Mouse (Mus musculus): ENCODE results near the gene Creb1. TPM values are rescaled to one million over a fixed set of nuclear protein-coding genes. Genes with fewer than 3 reads are reported as not detected.
"Not testable (repeated sequence)": the region's sequence is repeated elsewhere in the genome, so short reads cannot be mapped to it uniquely, and the experiment has no call there.

The Creb1 gene
- polyA plus RNA-seq, 1 experiment from 2014 or later, result 29.0 TPM

DNA sequence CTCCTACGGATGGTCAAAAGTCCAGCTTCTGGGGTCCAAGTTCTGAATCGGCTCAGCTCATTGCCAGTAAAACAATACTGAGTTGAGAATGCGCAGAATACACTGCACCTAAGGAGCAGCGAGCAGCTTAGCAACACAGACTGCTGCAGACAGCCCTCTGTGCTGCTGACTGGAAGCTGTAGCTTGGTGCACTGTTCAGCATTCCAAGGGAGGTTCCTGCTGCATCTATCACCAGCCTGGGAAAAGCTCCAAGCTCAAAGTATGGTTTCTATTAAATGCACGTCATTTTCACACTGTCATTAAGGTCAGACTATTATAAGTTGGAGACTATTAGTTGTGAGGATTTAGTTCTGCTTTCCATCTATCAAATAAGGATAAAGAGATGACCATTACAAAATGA, 88.7 kb downstream of the Creb1 start:
- 65% methylated on average over 5 of the region's 5 CpGs for WGBS
- no peak for ATAC-seq (ENCODE audit: insufficient number of reproducible peaks, low FRiP score, low TSS enrichment, low read depth)
- Histone ChIP-seq H3K4me3 (replicated peaks) (no peak overlapping the region), H3K9me3 (replicated peaks) (no peaks in the 10 kb centered on the region), H3K4me1 (peaks cover 12% of the 10 kb centered on the region), H3K4me2 (replicated peaks) (no peak overlapping the region), H3K27ac (replicated peaks) (no peak overlapping the region), H3K9ac (no peak overlapping the region), H3K27me3 (no peaks in the 10 kb centered on the region), H3K36me3 (no peaks in the 10 kb centered on the region)

DNA sequence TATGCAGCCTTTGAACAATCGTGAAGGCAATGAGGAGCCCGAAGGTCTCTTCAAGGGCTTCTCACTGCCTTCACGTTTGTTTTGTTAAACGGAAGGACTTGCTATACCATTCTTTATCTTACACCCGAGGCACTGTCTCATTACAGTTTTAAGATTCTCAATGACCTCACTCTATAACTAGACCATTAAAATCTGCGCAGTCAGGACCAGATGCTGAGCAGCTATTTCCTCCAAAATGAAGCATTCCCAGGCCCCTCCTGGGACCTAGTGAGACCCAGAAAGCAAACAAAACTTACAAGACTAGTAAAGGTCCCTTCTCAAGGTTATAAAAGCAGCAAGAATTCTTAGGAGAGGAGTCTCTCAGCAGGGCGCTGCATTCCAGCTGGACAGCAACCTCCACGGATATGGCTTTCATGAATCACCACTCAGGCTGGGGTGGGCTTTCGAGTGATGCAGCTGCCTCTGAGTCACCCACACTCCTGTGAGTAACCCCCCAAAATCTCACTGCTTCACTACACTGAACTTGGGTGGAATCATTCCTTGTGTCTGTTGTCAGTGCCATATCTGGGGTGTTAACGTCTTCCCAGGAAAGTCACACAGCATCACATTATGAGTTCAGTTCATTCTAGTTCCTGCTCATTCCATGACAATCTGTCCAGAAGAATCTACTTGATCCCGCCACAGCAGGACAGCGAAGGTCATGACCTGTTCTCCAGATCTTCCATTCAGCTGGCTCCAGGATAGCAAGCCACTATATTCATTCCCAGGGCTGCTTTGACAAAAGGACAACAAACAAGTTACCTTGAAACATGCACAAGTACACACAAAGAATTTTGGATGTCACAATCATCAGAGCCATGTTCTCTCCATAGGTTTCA, 91.4 kb downstream of the Creb1 start:
- no peaks in the 10 kb centered on the region for H3K4me1 ChIP-seq
- no peak overlapping the region for H3K4me2 ChIP-seq (replicated peaks)
- no peaks in the 10 kb centered on the region for H3K36me3 ChIP-seq
- no peak overlapping the region for H3K27ac ChIP-seq (replicated peaks)
- H3K4me3 ChIP-seq (replicated peaks), result no peak overlapping the region
- H3K27me3 ChIP-seq, result no peaks in the 10 kb centered on the region
- no peaks in the 10 kb centered on the region for H3K9me3 ChIP-seq (replicated peaks)
- no peak overlapping the region for H3K9ac ChIP-seq
- ATAC-seq (ENCODE audit: insufficient number of reproducible peaks, low FRiP score, low TSS enrichment, low read depth), result no peak
- 67% methylated on average over 12 of the region's 12 CpGs for WGBS

DNA sequence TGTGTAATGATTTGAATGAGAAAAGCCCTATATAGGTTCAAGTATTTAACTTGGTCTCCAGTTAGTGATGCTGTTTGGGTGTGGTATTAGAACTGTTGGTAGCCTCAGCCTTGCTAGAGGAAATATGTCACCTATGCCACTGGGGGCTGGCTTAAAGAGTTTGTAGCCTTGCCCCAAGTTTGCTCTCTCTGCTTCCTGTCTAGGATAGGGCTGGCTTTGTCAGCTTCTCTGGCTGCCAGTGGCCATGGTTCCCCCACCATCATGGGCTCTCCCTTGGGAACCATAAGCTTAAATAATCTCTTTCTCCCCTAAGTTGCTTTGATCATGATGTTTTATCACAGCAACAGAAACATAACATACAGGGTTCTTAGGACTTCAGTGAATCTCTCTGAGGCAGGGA, 92.8 kb downstream of the Creb1 start:
- H3K4me3 ChIP-seq (replicated peaks), result no peak overlapping the region
- ATAC-seq (ENCODE audit: insufficient number of reproducible peaks, low FRiP score, low TSS enrichment, low read depth), result no peak
- H3K27me3 ChIP-seq, result no peaks in the 10 kb centered on the region
- no peaks in the 10 kb centered on the region for H3K4me1 ChIP-seq
- H3K9me3 ChIP-seq (replicated peaks), result no peaks in the 10 kb centered on the region
- H3K4me2 ChIP-seq (replicated peaks), result no peak overlapping the region
- H3K9ac ChIP-seq, result no peak overlapping the region
- no peaks in the 10 kb centered on the region for H3K36me3 ChIP-seq
- no peak overlapping the region for H3K27ac ChIP-seq (replicated peaks)

DNA sequence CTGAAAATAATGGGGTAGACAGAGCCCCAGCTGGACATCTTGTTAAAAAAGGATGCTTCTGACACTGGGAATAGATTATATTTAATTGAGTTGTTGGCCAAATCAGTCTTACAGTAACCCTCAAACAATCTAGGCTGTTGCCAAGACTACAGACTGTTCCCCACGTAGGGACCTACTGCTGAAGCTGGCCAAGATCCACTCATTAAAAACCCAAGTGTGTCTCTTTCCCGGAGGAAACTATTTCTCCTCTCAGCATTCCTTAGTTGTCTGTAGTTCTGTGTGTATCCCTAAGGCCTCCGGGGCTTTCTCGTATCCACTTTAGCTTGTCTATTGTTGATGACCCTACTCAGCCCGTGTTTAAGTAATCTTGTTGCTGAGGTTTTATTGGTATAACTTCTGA, 99.1 kb downstream of the Creb1 start:
- H3K4me2 ChIP-seq (replicated peaks), result no peak overlapping the region
- no peaks in the 10 kb centered on the region for H3K4me1 ChIP-seq
- WGBS, result 68% methylated on average over 5 of the region's 5 CpGs
- no peak overlapping the region for H3K27ac ChIP-seq (replicated peaks)
- no peaks in the 10 kb centered on the region for H3K27me3 ChIP-seq
- H3K9me3 ChIP-seq (replicated peaks), result no peaks in the 10 kb centered on the region
- H3K9ac ChIP-seq, result no peak overlapping the region
- no peak for ATAC-seq (ENCODE audit: insufficient number of reproducible peaks, low FRiP score, low TSS enrichment, low read depth)
- no peak overlapping the region for H3K4me3 ChIP-seq (replicated peaks)
- H3K36me3 ChIP-seq, result no peaks in the 10 kb centered on the region

DNA sequence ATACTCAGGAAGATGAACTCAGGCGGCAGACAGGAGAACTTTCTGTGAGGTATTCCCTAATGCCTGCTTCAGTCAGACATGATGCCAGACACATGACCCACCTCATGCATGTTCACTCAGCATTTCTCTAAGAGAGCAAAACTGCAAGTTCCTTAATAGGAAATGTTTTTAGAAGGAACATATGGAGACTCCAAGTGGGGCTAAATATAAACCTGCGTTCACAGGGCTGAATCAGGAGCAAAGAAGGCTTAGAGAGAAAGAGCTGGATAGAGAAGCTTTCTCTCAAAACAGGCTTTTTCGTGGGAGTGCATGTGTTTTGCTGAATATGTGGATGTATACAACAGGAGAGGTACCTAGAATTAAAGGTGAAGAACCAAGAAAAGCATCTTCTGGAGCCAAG, 100.8 kb downstream of the Creb1 start:
- H3K36me3 ChIP-seq, result no peaks in the 10 kb centered on the region
- 65% methylated on average over 3 of the region's 3 CpGs for WGBS

DNA sequence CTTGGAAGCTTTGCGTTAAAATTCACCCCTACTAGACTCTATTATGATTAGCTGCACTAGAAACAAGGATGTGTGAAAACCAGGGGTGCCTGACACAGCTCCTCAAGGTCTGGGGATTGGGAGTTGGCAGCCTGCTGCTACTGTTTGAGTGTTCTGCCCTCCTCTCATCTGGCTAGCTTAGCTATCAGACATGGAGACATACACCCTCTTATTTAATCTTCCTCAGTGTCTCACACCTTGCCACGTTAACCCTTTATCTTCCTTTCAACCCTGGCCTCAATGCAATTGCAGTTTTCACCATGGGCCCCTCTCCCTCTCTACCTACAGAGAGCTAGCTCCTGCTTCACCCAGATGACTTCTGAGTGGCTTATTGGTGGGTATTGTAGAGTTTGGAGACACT, 103.2 kb downstream of the Creb1 start:
- H3K4me1 ChIP-seq, result no peaks in the 10 kb centered on the region
- no peak overlapping the region for H3K9ac ChIP-seq
- 68% methylated on average over 2 of the region's 2 CpGs for WGBS
- H3K36me3 ChIP-seq, result no peaks in the 10 kb centered on the region
- no peak overlapping the region for H3K4me3 ChIP-seq (replicated peaks)
- no peaks in the 10 kb centered on the region for H3K27me3 ChIP-seq
- H3K9me3 ChIP-seq (replicated peaks), result no peaks in the 10 kb centered on the region
- H3K27ac ChIP-seq (replicated peaks), result no peak overlapping the region
- ATAC-seq (ENCODE audit: insufficient number of reproducible peaks, low FRiP score, low TSS enrichment, low read depth), result no peak
- no peak overlapping the region for H3K4me2 ChIP-seq (replicated peaks)

More for the DNA sequence above, 100.8 kb downstream of the Creb1 start:
- no peaks in the 10 kb centered on the region for H3K4me1 ChIP-seq
- H3K9me3 ChIP-seq (replicated peaks), result no peaks in the 10 kb centered on the region
- H3K9ac ChIP-seq, result no peak overlapping the region
- H3K4me3 ChIP-seq (replicated peaks), result no peak overlapping the region
- H3K27ac ChIP-seq (replicated peaks), result no peak overlapping the region
- no peaks in the 10 kb centered on the region for H3K27me3 ChIP-seq
- ATAC-seq (ENCODE audit: insufficient number of reproducible peaks, low FRiP score, low TSS enrichment, low read depth), result no peak
- H3K4me2 ChIP-seq (replicated peaks), result no peak overlapping the region

DNA sequence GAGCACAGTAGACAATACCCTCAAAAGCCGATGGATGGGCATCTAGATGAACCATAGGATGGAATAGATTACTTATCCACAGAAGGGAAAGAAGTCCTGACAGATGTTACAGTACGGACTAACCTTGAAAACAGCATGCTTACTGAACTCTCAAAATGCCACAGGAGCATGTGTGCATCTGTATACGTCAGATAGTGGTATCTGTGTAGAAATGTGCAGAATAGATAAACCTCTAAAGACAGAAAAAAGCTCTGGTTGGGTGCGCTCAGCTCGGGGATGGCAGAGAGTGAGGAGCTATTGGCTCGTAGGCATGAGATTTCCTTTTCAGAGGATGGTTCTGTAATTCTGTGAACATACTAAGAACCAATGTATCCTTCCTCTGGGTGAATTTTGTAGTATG, 106.8 kb downstream of the Creb1 start:
- Histone ChIP-seq H3K4me2 (replicated peaks) (no peak overlapping the region), H3K27me3 (no peaks in the 10 kb centered on the region), H3K27ac (replicated peaks) (no peak overlapping the region), H3K9me3 (replicated peaks) (no peaks in the 10 kb centered on the region), H3K9ac (no peak overlapping the region), H3K4me1 (no peaks in the 10 kb centered on the region), H3K36me3 (no peaks in the 10 kb centered on the region), H3K4me3 (replicated peaks) (no peak overlapping the region)
- 88% methylated on average over 6 of the region's 6 CpGs for WGBS
- no peak for ATAC-seq (ENCODE audit: insufficient number of reproducible peaks, low FRiP score, low TSS enrichment, low read depth)

DNA sequence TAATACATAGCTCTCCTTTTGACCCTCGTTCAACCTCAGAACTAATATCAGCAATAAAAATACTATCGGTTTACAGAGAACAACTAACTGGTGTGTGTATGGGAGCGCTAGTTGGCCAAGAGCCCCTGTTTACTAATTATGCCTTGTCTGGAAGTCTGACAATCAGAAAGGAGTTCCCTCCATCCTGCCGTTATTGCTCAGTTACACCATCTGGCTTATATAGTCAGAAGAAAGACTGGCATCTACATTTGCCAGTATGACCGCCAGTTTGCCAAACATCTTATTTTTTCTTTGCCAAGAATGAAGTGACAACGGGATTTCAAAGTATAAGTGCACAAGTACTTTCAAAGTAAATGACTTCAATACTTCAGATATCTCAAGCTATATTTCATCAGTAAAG, 108.6 kb downstream of the Creb1 start:
- whole genome bisulfite sequencing, result 86% methylated on average over 6 of the region's 6 CpGs
- Histone ChIP-seq H3K4me3 (replicated peaks) (no peak overlapping the region), H3K27ac (replicated peaks) (no peak overlapping the region)

DNA sequence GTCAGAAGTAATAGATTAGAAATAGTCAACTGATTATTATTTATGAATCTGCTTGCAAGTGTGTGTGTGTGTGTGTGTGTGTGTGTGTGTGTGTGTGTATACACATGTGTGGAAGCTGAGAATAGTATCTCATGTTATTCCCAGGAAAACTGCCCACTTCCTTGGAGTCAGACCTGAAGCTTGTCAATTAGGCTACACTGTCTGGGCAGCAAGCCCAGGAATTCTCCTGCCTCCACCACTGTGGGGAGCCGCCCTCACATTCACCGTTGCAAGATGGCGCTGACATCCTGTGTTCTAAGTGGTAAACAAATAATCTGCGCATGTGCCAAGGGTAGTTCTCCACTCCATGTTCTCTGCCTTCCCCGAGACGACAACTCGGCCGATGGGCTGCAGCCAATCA, 110.1 kb downstream of the Creb1 start:
- H3K4me2 ChIP-seq (replicated peaks); H3K27me3 ChIP-seq; H3K4me1 ChIP-seq; H3K27ac ChIP-seq (replicated peaks); H3K9me3 ChIP-seq (replicated peaks); H3K36me3 ChIP-seq; ATAC-seq (ENCODE audit: insufficient number of reproducible peaks, low FRiP score, low TSS enrichment, low read depth); H3K4me3 ChIP-seq (replicated peaks); H3K9ac ChIP-seq: not testable (repeated sequence)
- 90% methylated on average over 8 of the region's 8 CpGs for WGBS

More for the DNA sequence above, 108.6 kb downstream of the Creb1 start:
- H3K4me2 ChIP-seq (replicated peaks), result no peak overlapping the region
- H3K9me3 ChIP-seq (replicated peaks), result no peaks in the 10 kb centered on the region
- no peaks in the 10 kb centered on the region for H3K36me3 ChIP-seq
- H3K9ac ChIP-seq, result no peak overlapping the region
- no peaks in the 10 kb centered on the region for H3K27me3 ChIP-seq
- no peak for ATAC-seq (ENCODE audit: insufficient number of reproducible peaks, low FRiP score, low TSS enrichment, low read depth)
- H3K4me1 ChIP-seq, result no peaks in the 10 kb centered on the region

DNA sequence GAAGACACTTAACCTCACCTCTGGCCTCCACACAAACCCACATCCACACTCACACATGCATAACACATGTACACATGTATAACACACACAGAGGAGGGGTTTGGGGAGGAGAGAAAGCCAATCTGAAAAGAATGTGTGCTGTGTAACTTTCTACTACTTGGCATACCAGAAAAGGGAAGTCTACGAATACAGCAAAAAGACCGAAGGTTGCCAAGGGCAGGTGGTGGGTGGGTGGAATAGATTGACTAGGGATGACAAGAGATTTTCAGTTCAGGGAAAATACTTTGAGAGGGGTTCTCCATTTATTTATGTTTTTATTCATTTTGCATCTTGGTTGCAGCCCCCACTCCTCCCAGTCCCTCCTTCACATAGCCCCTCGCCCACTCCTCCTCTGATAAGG, 112.1 kb downstream of the Creb1 start:
- Histone ChIP-seq H3K4me2 (replicated peaks) (no peak overlapping the region), H3K9ac (no peak overlapping the region), H3K9me3 (replicated peaks) (no peaks in the 10 kb centered on the region), H3K27me3 (no peaks in the 10 kb centered on the region), H3K4me1 (no peaks in the 10 kb centered on the region), H3K4me3 (replicated peaks) (no peak overlapping the region), H3K36me3 (no peaks in the 10 kb centered on the region), H3K27ac (replicated peaks) (no peak overlapping the region)
- WGBS, result 89% methylated on average over 3 of the region's 3 CpGs
- no peak for ATAC-seq (ENCODE audit: insufficient number of reproducible peaks, low FRiP score, low TSS enrichment, low read depth)

DNA sequence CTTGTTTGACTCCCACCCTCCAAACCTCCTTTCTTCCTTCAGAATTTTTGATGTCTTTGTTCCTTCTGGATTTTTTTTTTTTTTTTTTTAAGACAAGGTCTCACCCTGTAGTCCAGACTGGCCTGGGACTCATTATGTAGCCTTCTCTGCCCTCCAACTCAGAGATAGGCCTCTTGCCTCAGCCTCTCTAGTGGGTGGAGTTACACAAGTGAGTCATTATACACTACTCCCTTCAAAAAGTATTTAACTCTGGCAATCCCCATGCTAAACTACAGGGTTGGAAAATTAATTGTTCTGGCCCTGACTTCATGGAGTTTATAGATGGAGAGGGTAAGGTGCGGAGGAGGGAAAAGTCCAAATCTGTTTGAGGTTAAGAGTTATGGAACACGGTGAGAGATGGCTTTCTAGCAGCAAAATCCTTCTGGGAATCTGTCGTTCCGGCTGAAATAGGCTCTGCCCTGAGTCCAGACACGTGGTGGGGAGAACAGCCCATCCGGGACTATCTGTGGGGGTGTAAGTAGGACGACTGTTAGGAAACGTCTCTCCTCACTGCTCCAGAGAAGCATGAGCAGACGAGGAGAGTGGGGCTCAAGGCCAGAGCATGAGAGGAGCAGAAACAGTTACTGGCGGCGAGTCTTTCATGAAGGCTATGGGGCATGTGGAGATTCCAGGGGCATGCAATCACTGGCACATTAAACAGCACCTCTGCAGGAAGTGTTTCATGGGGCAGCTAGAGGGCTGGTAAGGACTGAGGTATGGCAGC, 117.1 kb downstream of the Creb1 start:
- Histone ChIP-seq H3K27me3 (no peaks in the 10 kb centered on the region), H3K36me3 (no peaks in the 10 kb centered on the region), H3K9me3 (replicated peaks) (no peaks in the 10 kb centered on the region), H3K9ac (no peak overlapping the region), H3K4me1 (no peaks in the 10 kb centered on the region), H3K4me3 (replicated peaks) (no peak overlapping the region), H3K27ac (replicated peaks) (no peak overlapping the region), H3K4me2 (replicated peaks) (no peak overlapping the region)
- WGBS, result 63% methylated on average over 11 of the region's 11 CpGs
- ATAC-seq (ENCODE audit: insufficient number of reproducible peaks, low FRiP score, low TSS enrichment, low read depth), result no peak

Measured in embryonic facial prominence, embryonic 15.5 days (tissue).